Mouse (Mus musculus) regulatory T cell (primary cell): ENCODE measurements at regions not wholly inside any gene's neighbourhood (a gene's known extent, or its start where the extent isn't known, plus 50 kb on each side); places are given as distances from the start of the nearest gene placed in this dataset.
"Not testable (repeated sequence)": the region's sequence is repeated elsewhere in the genome, so short reads cannot be mapped to it uniquely, and the experiment has no call there.

Experiments
- in situ Hi-C: fragments of 300-600 bp; cut with MboI, MseI; formaldehyde crosslinking; loops from one replicate; pipeline ENCODE4 v1.15.1; 2025; ENCODE audit warnings: high pct_unique_total_duplicates

DNA sequence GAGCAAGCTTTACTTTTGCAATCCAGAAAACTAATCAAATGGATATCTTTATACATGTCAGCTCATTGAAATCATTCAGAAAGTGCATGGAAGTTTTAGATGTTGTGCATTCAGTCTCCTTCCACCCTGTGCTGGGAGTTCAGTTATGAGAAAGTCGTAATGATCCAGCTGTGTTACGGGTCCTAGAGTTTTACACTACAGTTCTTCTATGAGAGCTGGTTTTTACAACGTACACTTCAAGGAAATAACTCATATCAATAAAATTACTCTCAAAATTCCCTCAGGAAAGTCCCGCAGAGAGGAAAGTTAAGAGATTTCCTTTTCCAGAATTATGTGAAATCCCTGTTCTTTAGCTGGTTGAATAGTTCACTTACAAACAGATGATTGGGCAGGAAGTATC lies 418.1 kb upstream of the Slc10a2 start:
- in situ Hi-C loops, result no loop called here

DNA sequence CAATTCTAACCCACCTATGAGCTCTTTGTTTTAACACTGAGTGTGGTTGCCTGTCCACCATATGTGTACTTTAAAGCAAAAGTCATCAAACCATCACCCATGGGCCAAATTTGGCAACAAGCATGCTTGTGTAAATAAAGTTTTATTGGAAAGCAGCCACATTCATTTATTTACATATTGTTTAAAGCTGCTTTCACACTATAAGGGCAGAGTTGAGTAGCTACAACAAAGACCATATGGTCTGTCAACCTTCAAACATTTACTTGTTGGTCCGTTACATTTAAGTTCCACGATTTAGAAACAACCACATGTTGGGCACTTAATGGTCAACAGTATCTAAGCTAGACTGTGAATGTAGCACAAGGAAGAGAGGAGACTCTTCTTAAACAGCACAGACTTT lies 390.7 kb upstream of the Slc10a2 start:
- in situ Hi-C loops, result no loop called here

DNA sequence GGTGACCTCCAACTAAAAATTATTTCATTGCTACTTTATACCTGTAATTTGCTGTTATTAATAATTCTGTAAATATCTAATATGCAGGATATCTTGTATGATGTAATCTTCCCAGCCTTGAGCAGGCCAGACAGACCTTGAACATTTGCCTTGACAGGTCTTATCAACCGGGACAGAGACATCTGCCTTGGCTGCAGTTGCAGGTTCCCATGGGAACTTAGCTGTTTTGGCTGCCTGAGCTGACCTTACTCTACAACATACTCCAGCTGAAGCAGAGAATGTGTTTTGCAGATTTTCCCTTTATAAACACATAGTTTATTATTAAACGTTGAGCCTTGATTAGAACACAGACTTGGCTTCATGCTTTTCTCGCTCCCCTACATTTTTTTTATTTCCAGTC lies 385.3 kb upstream of the Slc10a2 start:
- in situ Hi-C loops, result no loop called here

DNA sequence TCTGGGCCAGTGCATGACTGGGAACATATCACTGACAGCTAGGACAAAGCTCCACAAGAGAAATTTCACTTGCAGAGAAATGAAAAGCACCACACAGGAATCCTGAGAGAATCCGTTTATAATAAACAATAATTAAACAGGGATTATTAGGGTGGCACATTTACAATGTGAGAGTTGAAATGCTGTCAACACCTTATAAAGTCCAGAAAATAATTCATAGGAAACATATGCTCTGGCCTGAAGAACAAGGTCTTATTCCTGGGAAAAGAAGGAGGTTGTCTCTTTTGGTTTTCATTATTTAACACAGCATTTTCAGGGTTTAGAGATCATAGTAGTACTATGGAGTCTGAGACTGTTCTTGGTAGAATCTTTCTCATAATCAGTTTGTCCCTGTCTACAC lies 377.8 kb upstream of the Slc10a2 start:
- in situ Hi-C loops, result no loop called here

DNA sequence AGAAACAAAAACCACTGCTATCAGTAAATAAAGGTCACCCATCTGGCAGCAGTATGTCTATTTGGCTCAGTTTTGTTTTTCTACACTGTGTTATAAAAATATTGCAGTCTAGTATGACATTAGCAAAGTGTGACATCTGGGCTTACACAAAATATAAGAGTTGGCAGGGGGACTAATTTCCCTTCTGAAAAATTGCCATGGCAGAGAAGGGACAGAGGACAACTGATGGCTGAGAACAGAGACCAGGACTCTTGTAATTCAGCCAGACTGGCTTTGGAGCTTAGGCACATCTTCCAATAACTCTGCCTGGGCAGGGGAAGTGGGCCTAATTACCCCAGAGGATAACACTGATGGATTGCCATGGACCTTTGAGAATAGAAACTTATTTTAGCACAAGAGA lies 367.8 kb upstream of the Slc10a2 start:
- in situ Hi-C loops, result no loop called here

DNA sequence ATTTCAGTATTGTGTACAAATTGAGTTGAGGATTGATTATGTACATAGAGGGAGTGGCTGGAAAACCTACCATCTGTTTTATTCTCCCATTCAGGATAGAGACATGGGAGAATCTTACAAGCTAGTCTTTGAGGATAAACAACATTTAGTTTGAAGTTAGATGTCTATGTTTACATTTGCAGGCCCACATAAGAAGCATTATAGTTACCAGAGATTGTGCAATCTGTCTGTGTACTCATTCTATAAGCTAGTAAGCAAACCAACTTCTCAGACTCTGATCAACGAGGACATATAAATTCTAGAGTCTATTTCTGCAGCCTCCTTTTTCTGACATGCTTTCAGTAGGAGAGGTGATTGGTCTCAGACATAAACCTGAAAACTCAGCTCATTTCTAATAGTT lies 367.4 kb upstream of the Slc10a2 start:
- in situ Hi-C loops, result no loop called here

DNA sequence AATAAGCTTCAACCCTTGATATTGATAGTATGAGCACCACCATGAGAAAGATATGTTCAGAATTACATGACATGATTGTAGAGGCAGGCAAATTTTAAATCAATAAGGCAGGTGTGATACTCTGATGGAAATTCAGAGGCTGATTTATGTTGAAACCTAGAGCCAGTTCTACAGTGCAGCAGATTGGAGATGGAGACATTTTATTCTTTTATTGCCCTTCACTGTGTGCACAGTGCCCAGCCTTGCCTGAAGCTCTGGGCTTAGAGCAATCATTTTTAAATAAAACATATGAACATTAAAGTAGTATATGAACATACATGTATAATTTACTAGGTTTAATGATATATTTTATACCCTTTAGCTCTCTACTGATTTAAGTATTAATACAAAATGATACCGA lies 352.5 kb upstream of the Slc10a2 start:
- in situ Hi-C loops, result no loop called here

DNA sequence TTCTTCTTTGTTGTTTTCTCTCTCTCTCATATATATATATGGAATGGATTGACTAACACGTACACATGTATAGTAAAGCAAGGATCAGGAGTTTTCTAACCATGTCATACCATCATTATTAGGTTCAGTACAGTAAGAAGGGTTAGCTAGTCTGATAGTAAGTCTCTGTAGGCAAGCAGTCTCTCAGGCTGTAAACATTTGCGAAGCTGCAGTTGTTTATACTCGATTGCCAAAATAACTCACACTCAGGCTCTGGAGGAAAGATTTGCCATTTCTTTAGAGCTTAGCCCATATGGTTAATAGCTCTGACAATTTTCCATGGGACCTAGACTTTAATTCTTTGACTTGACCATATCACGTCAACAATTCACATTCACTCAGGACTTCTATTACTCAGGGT lies 348.3 kb upstream of the Slc10a2 start:
- in situ Hi-C loops, result no loop called here

DNA sequence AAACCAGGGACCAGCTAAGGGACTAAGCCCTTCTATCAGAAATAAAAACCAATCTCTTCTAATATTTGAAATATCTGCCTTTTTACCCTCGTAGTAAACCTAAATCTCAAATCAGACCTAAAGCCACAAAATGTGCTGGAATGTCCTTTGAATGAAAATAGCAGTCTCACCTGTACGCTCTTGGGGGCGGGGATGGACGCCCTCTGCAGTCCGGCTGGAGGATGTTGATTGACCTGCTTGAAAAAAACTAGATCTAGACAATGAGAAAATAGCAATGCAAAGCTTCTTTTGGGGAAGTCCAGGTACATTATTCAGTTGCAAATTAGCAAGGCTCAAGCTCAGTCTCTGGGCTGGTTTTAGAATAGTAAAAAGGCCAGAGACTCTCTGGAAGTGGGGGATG lies 337.1 kb upstream of the Slc10a2 start:
- in situ Hi-C loops, result not testable (repeated sequence)

DNA sequence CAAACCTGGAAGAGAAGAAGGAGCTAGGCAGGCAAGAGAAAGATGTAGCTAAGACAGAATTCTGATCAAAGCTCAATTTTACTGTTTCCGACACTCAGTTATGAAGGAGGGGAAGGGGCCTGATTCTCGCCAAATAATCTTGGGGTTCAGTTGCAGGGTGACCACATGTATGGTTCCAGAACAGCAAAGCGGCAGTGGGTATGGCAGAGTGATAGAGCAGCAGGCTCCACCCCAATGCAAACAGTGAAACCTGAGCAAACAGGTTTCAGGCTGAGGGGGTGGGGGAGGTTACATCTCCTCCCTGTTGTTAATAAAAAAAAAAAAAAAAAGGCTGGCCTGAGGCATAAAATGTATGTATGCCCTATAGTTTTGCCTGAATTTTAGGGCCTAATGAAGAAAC lies 335.3 kb upstream of the Slc10a2 start:
- in situ Hi-C loops, result not testable (repeated sequence)

DNA sequence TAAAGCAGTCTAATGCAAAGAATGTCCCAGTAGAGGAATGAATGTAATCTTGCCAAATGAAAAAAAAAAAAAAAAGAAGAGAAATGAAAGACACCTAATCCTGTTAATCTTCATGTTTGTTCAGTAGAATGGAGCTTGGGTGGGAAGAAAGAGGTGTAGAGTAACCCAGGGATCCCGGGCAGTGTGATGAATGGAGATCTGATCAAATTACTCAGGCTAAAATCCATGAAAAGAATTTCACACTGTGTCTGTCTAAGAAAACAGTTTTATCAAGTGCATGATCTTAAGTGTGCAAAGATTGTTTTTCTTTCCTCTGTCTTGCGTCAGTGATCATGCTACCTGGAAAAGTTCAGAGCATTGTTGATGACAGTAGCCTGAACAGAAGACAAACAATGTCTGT lies 333.9 kb upstream of the Slc10a2 start:
- in situ Hi-C loops, result no loop called here

DNA sequence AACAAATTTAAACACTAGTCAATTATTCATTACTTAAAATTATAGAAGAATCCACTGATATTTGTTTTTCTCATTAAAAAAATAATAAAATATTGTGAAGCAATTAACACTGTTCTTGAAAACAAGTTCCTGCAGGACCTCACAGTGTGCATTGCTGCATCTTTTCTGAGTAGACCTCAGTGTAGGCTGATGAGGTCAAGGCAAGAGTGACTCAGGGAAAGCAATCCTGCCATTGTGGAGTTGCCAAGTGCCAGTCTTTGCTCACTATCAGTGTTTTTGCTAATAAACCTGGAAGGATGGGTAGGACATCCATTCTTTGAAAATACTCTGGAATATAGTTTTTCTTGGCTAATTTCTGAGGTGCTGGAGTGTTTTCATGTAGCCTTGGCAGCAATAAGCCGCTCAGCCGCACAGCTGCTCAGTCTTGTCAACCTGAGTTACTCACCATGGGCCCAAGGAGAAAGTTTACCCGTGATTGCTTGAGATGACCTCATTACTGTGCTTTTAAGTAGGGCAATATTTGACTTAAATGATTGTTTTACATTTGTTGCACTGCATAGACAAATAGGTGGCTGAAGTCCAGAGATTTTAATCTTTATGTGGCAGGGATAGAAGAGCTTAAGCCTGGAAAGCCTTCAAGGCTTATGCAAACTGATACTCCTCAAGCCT lies 323.3 kb upstream of the Slc10a2 start:
- in situ Hi-C loops, result loop anchor here (10.0 kb wide), 1 partner anchor 1026 kb away; no protein-coding TSS in a partner anchor

DNA sequence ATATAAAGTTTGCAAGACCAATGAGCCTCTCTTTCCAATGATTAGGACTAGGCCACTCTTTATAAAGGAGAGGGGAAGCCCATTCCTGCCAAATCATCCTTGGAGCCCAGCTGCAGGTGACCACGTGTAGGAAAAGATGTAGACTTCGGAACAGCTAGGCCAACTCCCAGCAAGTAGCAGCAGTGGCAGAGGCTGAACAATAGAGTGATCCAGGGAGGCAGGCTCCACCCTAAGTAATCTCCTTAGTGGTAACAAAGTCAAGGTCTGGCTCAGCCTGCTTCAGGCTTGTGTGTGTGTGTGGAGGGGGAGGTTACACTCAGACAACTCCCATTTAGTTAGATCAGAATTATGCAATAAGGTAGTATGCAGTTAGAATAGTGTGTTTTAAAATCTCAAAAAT lies 311.7 kb upstream of the Slc10a2 start:
- in situ Hi-C loops, result not testable (repeated sequence)

DNA sequence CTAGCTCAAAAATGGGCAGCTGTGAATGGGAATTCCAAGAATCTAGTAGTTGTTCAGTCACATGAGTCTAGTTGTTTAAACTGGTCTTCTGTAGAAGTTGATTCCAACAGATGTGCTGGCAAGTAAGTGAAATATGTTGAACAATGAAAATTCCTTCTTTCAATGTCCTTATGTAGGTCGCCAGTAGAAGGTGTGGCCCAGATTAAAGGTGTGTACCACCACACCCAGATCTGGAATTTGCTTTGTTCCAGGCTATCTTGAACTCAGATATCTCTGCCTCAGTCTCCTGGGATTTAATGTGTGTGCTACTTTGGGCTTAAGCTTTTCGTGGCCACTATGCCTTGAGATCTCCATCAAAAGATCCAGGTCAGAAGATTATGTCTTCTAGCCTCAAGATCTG lies 279.7 kb upstream of the Slc10a2 start:
- in situ Hi-C loops, result no loop called here

DNA sequence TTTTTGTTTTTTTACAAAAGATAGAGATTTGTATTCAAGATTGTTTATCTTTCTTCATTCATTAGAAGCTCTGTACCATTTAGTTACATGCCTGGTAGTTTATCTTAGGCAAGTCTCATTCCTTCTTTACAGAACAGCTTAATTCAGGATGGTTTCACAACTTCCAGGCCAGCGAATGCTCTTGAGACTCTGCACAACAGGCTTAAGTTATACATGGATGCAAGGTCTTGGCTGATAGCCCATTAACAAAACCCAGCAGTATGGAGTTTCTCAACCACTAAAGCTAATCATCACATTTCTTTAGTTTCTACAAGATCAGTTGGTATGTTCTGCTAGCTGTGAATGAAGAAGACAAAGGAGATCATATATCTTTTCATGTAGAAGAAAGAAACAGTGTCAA lies 272.9 kb upstream of the Slc10a2 start:
- in situ Hi-C loops, result no loop called here

DNA sequence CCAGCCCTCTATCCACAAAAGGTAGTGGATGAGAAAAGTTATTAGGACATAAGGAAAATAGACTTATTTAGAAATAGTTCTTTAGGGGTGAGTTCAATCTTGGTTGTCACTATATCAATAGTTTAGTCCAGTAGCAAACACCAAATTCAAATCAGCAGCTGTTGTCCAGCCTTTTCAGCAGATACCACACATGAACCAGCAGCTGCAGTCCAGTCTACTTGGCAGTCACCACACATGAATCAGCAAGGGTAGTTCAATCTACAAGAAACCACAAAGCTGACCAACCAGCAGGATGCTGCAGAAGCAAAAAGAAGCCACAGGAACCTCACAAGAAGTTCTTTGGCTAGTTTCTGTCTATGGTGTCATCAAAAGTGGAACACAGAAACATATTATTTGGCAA lies 234.8 kb upstream of the Slc10a2 start:
- in situ Hi-C loops, result no loop called here

DNA sequence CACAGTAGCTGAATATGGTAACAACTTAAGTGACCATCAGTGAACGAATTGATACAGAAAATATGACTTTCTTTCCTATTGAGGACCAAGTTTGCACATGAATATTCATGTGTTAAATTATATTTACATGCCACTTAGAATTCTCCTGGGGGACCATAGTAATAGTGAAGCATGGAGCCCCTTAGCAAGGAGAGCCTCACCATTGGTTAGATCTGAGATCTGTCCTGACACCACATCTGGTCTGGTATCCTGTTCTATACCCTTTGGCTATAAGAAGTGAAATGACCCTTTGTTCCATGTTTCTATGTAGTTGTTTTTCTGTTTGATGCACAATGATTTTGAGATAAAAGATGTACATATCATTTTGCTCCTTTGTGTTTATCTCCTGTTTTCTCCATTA lies 209.4 kb upstream of the Slc10a2 start:
- in situ Hi-C loops, result no loop called here

DNA sequence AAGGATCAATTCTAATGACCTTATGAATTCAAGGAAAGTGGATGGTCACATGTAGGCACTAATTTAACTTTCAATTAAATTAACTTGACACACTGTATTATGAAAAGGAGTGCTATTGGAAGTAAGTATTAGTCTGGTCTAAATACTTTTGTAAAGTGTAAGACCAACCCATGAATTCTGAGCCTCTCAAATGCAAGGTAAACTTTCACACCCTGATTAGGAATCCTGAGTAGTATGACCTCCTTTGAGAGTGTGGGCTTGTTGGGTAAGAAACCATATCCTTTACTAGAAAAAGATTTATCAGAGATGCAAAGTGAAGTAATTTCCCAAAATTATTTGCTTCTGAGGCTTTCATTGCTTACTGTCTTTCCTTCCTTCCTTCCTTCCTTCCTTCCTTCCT lies 194.8 kb upstream of the Slc10a2 start:
- in situ Hi-C loops, result no loop called here

DNA sequence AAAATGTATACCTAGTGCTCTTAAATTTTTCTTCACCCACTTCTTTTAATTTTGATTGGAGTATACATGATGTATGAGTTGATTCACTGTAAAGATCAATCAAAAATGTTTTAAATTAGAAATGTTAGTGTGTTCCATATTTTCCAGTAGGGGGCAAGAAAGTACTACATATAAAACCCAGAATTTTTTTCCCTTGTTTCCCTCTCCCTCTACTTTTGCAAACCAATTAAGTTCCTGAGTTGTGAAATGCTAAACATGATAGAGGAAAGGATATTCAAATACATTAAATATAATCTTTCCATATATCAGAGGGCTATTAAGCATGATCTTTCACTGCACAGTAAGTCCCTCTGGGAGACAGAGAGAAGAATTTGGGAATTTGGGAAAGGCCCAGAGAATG lies 192.0 kb upstream of the Slc10a2 start:
- in situ Hi-C loops, result no loop called here

DNA sequence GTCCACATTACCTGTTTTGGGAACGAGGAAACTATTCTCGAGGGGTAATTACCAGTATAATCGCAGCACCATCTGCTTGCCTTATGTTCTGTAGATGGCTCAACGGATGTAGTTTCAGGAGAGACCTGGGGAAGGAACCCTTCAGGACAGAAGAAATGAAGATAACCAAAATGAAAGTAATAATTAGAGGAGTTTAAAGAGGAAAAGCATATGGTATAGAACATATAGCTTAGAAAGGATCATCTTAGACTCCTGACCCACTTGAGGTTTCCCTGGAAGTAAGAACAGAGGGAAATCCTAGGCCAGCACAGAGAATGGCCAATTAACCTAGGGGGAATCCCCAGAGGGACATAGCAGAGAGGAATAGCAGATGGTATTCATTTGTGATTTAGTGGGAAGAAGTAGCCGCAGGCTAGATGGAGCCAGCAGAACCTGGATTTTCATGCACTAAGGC lies 180.6 kb upstream of the Slc10a2 start:
- in situ Hi-C loops, result no loop called here

DNA sequence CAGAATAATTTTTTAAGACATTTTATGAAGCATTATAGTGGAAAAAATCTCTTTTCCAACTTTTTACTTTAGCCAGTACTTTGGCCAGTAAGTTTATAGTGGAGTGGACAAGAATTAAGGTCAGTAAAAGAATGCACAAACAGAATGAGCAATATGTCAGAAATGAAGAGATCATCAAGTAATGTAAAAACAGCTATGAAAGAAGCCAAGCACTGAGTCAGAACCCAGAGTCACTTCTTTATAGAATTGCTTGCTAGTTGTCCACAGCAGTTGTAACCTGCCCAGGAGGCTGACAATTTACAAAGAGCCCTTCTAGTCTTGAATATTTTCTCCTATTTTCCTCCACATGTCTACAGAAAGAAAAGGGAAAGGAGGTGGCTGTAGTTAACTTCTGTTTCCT lies 178.6 kb upstream of the Slc10a2 start:
- in situ Hi-C loops, result no loop called here

DNA sequence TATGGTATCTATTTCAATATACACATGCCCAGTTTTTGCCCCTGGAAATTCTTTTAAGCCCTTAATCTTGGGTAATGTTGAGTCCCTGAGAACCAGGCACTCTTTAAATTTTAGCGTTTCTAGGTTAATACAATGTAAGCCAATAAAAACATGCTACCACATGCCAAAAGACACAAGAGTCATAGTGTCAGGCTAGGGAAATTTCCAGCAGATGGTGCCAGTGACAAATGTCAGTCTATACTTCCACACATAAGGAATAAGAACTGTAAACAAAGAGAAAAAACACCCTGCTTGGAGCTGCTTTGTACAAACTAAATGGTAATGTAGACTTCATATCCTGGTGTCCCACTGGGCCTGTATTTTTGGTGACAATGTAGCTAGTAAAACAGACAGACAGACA lies 157.2 kb upstream of the Slc10a2 start:
- in situ Hi-C loops, result no loop called here

DNA sequence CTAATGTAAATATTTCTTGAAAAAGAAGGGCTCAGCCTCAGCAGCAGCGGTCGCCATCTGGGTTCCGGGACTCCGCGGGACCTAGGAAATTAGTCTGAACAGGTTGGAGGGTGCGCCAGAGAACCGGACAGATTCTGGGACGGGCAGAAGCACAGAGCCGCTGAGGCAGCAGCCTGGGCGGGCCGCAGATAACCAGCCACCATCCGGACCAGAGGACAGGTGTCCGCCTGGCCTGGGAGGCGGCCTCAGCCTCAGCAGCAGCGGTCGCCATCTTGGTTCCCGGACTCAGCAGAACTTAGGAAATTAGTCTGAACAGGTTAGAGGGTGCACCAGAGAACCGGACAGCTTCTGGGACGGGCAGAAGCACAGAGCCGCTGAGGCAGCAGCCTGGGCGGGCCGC lies 136.7 kb upstream of the Slc10a2 start:
- in situ Hi-C loops, result not testable (repeated sequence)
